Mouse (Mus musculus) layer of hippocampus, adult 18-20 months (tissue): ENCODE results near the gene Maf. TPM values are rescaled to one million over a fixed set of nuclear protein-coding genes. Genes with fewer than 3 reads are reported as not detected.

Source experiments
- DNase-seq, 2 experiments: peaks; one replicate each; pipeline ENCODE4 v3.0.0; 2022; ENCODE audit warnings: low spot score in 2 of 2
- long read RNA-seq: library from polyadenylated mRNA; stranded (forward); transcript quantifications from one replicate; pipeline ENCODE4 v2.0.0, GENCODE M21; 2021
- total RNA-seq, 2 experiments: library from RNA; stranded (reverse); gene quantifications; 2 replicates each; pipeline ENCODE4 v1.2.3; 2021

Maf gene
- total RNA-seq = 10 to 100 TPM; 18.7 to 19.4 TPM
- long read RNA-seq, full-length matches to known transcripts = 9 of 11 reads
- long read RNA-seq, partial matches to known transcripts = 0 of 11 reads
- long read RNA-seq, other reads (novel, unspliced or antisense) = 2 of 11 reads

GRCm38 (mm10) chr8:115707731-115708590 lies at the start of gene Maf:
Maf (minus strand) TSS chr8:115707794.
- peak; percentile 64 to 78 for DNase-seq

DNA sequence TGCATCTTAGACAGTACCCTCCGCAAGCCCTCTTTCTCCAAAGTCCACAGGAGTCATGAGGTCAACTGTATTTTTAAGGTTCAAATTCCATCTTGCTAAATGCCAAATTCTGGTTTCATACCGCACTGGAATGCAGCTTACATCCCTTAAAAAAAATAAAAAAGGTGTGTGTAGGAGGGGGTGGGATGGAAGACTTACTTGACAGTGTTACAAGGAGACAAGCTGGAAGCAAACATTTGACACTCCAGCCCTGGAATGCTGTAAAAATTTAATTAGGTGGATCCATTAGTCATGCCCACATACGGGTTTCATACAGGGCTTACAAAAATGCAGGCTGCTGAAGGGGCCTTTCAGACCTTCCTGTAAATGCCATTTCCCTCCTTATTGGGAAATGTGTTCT lies 49.4 kb upstream of the Maf start:
- no peak for DNase-seq

GRCm38 (mm10) chr8:115756027-115756426 lies 48.4 kb upstream of the Maf start:
- no peak for DNase-seq

DNA sequence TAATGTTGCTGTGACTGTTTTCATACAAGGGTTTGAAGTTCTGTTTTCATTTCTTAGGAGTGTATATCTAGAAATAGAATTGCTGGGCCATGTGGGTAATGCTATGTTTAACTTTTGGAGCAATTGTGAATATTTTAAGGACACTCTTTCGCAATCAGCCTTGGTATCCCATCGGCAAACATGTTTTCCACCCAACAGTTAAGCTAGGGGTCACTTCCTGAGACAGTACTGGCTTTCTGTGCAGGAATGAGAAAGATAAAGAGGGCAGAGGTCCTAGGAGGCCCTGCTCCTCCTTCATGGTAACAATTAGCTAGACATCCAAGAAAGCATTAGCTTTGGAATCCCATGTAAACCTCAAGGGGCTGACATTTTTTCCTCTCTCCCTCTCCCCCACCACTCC lies 47.1 kb upstream of the Maf start:
- DNase-seq = no peak

- DNase-seq = no peak
Observed at GRCm38 (mm10) chr8:115753801-115754200, 46.2 kb upstream of the Maf start.

DNA sequence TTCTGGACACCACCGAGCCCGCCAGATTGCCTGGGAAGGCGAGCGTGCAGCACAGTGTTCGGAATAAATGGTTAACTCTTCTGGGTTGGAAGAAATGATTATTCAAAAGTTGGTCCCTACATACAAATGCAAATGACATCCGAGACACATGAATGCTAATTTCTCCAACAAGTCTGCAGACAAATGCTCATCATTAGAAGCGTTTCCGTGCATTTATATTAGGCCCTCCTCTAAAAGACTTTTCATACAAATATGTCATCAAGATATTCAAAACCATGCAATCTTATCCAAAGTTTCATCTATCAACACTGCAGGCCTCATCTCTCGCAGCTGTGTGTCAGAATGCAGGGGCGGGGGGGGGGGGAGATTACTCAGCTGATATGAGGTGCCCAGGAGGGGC lies 39.8 kb upstream of the Maf start:
- DNase-seq = no peak

GRCm38 (mm10) chr8:115745648-115746047 lies 38.1 kb upstream of the Maf start:
- no peak for DNase-seq

DNA sequence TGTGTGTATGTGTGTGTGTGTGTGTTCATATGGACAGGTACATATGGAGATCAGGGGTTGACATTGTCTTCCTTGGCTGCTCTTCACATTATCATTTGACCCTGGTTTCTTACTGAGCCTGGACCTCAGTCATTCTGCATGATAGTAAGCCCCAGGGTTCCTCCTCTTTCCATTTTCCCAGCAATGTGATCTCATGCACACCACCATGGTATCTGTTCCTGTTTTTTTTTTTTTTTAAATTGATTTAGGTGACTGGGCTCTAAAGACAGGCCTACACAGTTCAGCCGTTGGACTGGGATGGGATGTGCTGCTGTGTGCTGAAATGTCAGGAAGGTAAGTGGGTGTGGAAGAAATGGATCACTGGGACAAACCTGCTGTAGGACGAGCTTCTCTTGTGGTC lies 35.8 kb upstream of the Maf start:
- no peak for DNase-seq

- peak in 1 of 2 experiments; percentile 27 for DNase-seq
Observed at GRCm38 (mm10) chr8:115742646-115743045, 35.1 kb upstream of the Maf start.

DNA sequence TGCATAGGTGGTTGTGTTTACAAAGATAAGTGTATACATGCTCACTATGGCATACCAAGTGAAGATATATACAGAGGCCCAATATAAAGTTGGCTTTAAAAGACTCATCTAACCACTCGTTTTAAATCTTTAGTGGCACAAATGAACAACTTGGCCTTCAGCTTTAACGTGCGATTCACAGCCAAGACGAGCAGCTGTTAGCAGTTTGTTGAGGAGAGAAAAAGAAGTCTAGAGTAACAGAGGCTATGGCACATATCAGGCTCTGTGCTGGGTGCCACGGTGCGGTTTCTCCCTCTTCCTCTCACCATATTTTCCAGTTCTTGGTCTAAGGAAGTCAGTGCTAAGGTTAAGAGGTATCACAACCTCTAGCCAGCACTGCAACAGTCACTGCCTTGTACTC lies 34.4 kb upstream of the Maf start:
- DNase-seq = no peak

DNA sequence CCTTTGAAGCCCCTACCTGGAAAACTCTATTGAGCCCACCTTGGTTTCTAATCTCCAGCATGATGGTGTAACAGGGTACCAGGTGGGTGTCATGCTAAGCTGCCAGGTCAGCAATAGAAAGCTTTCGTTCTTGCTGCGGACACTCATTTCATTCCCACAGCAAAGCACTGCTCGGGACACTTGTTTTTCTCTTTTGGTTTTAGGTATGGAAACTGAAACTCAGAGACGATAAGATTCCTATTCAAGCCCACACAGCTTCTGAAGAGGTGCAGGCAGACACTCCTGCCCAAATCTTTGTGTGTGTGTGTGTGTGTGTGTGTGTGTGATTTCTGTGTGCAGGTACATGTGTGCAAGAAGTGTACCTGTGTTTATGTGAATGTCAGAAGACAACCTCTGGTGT lies 32.2 kb upstream of the Maf start:
- no peak for DNase-seq

DNA sequence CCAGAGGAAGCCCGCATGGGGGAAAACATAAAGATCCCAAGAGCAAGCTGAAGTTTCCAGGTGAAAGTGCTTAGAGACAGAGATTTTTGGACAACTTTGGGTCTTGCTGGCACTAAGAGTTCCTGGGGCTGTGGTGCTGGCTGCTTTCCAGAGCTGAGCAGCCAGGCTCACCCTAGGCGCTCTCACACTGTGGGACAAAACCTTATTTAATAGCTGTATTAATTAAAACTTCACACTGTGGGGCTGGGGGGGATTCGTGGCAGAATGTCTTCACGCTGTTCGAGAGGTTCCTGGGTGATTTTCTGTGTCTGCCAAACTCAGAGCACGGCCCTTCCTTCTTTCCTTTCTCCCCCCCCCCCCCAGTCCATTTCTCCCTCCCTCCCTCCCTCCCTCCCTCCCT lies 24.8 kb upstream of the Maf start:
- DNase-seq = no peak

- no peak for DNase-seq
Observed at GRCm38 (mm10) chr8:115726807-115727206, 19.2 kb upstream of the Maf start.

DNA sequence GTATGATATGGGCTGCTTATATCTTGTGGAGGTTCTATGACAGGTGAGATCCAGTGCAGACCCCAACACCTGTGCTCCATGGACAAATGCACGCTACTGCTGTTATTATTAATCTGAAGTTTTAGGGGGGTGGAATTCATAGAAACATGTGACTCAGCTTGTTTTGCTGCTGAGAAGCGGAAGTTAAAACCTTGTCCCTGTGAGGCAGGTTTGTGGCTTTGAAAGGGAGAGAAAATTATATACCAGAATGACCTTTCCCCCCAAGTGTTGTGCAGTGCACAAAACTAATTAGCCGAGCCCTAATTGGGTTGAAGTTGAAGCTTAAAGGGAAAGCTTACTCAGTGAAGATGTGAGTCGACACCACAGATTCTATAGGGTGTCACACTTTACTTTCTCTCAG lies 18.6 kb upstream of the Maf start:
- no peak for DNase-seq

- no peak for DNase-seq
Observed at GRCm38 (mm10) chr8:115719126-115719525, 11.5 kb upstream of the Maf start.

- no peak for DNase-seq
Observed at GRCm38 (mm10) chr8:115718621-115719020, 11.0 kb upstream of the Maf start.

GRCm38 (mm10) chr8:115715262-115715661 lies 7.7 kb upstream of the Maf start:
- DNase-seq = no peak

- no peak for DNase-seq
Observed at GRCm38 (mm10) chr8:115711106-115711505, 3.5 kb upstream of the Maf start.

DNA sequence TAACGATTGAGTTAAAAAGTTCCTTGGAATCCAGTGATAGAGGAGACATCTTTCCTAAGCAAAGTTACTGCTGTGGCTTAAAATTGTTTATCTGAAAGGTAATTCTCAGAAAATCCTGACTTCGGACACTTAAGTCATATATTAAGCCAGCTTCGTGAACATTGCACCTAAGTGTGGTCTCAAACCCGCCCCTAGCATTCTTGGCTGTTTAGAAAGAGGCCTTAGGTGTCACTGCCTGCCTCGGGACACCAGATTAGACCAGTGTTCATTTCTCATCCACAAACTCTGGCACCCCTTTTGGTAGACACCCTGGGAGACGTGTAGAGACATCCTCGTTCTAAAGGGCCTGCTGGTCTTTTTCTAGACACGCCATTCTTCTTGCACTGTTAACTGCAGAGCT lies 2.3 kb upstream of the Maf start:
- no peak for DNase-seq

DNA sequence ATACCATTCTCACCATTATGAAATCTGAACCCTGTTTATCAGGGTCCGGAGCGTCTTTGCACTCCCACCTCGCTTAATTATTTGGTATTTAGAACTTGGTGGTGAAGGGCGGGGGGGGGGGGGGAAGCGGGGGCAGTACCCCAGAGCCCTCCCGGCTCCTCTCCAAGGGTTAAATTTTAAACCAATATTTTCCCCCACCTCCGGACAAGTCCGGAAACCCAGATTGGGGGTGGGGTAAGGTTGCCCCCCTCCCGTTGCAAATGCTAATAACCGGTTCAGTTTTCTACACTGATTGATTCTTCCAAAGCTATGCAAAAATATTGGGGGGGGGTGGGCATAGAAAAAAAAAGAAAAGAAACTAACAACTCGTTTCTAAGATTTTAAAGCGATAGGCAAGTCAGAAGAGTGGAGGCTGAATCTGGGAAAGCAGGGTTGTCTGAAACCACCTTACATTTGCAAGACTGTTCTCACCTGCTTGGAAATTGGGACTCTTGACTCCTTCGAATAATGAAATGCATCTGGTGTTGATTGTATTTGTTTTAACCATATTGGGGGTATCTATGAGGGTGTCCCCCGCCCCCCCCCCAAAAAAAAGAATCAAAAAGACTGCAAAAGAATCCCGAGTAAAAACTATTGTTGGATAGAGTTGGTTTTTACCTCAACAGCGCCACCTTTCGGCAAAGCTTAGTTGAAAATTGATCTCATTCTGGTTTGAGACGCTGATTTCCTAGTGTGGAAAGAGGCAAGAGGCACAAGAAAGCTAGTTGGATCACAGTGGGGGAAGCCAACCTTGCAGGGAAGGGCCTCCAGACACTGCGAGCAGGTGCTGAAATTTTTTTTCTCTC lies 1.6 kb upstream of the Maf start:
- peak; percentile 72 to 89 for DNase-seq

DNA sequence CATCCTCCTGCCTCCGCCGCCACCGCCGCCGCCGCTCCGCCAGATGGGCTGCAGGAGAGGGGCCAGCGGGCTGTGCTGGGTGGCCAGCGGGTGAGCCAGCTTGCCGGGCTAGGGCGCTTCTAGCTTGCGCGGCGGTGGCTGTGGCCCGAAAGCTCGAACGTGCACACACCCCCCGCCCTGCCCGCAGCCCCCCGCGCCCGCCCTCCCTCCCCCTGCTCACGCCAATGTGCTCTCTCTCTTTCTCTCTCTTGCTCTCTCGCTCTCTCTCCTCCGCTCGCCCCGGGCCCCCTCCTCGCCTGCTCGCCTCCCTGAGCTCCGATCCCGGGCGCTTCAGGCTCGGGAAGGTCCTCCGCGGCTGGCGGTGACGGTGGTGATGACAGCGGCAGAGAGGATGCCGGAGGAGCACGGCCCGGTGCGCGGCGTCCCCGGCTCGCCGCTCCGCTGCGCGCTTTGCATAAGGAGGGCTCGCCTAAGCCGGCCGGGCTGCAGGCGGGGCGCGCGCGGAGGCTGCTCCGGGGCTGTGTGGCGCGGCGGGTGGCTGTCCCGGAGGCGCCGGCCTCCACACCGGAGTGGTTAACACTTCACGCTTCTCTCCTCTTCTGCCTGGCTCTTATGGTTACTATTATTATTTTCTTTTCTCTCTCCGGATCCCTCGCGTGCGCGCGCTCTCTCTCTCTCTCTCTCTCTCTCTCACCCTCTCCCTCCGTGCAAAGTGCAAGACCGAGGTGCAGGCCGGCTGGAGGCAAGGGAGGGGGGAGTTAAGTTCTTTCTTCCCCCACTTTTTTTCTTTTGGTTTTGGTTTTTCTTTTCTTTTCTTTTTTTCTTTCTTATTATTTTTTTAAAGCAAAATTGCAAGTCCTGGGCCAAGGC lies 498 bp downstream of the Maf start:
- peak in 1 of 2 experiments; percentile 42 for DNase-seq
